Mouse (Mus musculus): Measurements from ENCODE around the gene Efnb2.

Efnb2 gene

GRCm38 (mm10) chr8:8571625-8572215 is 89.3 kb downstream of the Efnb2 start:
- DNase-seq (ENCODE audit: low read depth, low spot score): no peak

- DNase-seq (ENCODE audit: low read depth, low spot score): no peak
Measured at GRCm38 (mm10) chr8:8569280-8569679, 91.8 kb downstream of the Efnb2 start.

- no peak for DNase-seq (ENCODE audit: low read depth, low spot score)
Measured at GRCm38 (mm10) chr8:8568215-8568773, 92.7 kb downstream of the Efnb2 start.

Measured in skeletal muscle tissue, adult 2 months (tissue).